Mouse (Mus musculus) spleen, adult 2 months (tissue): Measurements from ENCODE around the gene Gng7.

Experiments used
- CTCF ChIP-seq: fragments of 200-500 bp; IDR thresholded peaks from 2 replicates; pipeline ENCODE4 v1.5.1; 2011; ENCODE audit warnings: mild to moderate bottlenecking, inconsistent platforms; ENCODE audit not compliant: insufficient read depth, insufficient read length, insufficient replicate concordance; ENCODE audit errors: extremely low read depth
- POLR2A ChIP-seq: fragments of 200-500 bp; IDR thresholded peaks from 2 replicates; pipeline ENCODE4 v1.6.1; 2011; ENCODE audit warnings: low read depth, low read length, inconsistent platforms

- peak; percentile 93 for TF ChIP-seq CTCF
- TF ChIP-seq POLR2A = no peak
Measured at GRCm38 (mm10) chr10:80928586-80929298, 86.0 kb downstream of the Gng7 start.
